Mouse (Mus musculus) regulatory T cell (primary cell): ENCODE results near the gene Csn3.

Source experiments
- in situ Hi-C: fragments of 300-600 bp; cut with MboI, MseI; formaldehyde crosslinking; loops from one replicate; pipeline ENCODE4 v1.15.1; 2025; ENCODE audit warnings: high pct_unique_total_duplicates

Csn3 gene

DNA sequence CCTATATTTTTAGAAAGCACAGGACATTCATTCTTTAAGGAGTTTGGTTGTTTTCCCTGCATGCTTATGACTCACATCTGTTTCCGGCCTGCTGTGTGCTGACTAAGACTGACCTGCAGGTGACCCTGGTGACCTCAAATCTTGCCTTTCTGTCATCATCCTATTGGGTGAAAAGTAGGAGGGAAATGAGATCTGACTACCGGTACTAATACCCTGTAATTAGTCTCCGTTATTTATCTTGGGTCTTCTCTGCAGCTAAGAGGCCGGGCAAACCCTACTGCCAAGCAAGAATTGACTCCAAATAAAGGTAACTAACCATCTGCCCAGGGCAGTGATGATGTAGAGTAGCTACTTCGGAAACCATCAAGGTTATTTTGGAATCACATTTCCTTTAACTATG lies at the start of gene Csn3:
TSS of gene Csn3 (plus strand) at position 208 of the 400 bp plus-strand sequence.
- in situ Hi-C loops: no loop called here

- in situ Hi-C loops: no loop called here
Observed at GRCm38 (mm10) chr5:87884729-87885128, 40.6 kb upstream of the Csn3 start, which contains the start of gene Odam. TSS of gene Odam (plus strand) at chr5:87885029.

DNA sequence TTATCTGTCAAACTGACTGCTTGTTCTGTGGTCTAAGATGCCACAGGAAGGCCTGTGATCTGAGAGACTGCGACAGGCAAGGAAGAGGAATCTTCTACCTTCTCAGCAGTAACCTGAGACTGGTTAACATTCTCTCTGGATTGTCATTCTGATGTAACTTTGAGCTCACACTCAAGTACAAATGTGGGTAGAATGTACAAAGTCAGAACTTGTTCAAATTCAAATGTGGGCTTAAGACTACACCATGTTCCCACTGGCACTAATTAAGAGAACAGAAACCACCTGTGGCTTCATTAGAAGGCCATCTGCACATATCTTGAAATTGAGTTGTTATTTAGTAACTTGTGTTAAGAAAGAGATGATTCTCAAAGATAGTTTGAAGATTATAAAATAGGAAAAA lies 6.2 kb downstream of the Csn3 start:
- in situ Hi-C loops: no loop called here

- in situ Hi-C loops: no loop called here
Observed at GRCm38 (mm10) chr5:87940752-87941151, 15.4 kb downstream of the Csn3 start.

DNA sequence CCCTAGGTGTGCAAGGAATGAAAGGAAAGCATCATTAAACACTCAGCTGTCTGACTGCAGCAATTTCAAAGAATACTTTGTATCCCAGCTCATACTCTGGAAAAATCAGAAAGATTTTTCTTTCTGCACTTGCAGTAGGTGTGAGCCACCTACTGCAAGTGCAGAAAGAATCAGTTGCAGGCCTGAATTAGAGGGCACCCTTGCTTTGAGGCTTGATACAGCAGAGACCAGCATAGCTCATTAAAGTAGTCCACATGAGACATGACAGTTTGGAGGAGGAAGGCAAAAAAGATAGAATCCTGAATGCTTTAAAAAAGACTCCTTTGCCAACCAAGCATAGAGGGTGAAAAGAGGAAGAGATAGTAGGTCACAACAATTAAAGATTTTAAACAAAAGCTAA lies 17.1 kb downstream of the Csn3 start:
- in situ Hi-C loops: no loop called here

- in situ Hi-C loops: no loop called here
Observed at GRCm38 (mm10) chr5:87951836-87952235, 26.5 kb downstream of the Csn3 start.

- in situ Hi-C loops: no loop called here
Observed at GRCm38 (mm10) chr5:87969201-87969600, 43.8 kb downstream of the Csn3 start, which contains the start of the genes 2310003L06Rik and Gm28434. TSS of gene 2310003L06Rik (plus strand) at chr5:87969459. TSS of gene Gm28434 (plus strand) at chr5:87969517.

DNA sequence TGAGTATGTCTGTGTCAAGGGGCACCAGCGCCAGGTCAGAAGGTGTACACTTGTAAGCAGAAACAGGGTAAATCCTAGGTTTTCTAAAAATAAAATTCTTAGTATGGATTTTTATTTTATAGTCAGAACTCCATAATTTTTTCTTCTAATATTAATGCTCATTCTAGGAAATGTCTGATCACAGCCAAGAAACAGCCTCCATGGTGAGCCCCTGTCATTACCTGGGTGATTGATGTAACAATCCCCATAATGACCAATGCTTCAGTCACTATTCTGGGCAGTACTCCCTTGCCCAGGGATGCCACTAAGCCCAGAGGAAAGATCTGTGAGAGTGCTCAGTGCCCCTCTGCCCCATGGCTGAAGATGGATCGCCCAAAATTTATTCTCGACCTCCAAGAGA lies 53.8 kb downstream of the Csn3 start, which contains the start of gene Cabs1:
TSS of gene Cabs1 (plus strand) at position 301 of the 400 bp plus-strand sequence.
- in situ Hi-C loops: no loop called here
